Mouse (Mus musculus) right cerebral cortex, postnatal 25 days (tissue): Measurements from ENCODE around the gene Nus1.

Experiments used
- DNase-seq: peaks from one replicate; pipeline ENCODE4 v3.0.0; 2022

Gene Nus1

GRCm38 (mm10) chr10:52417998-52418860, 882 bp downstream of the Nus1 start:
- DNase-seq = no peak

- no peak for DNase-seq
Observed at GRCm38 (mm10) chr10:52418931-52419330, 1.6 kb downstream of the Nus1 start.

GRCm38 (mm10) chr10:52419402-52419801, 2.1 kb downstream of the Nus1 start:
- no peak for DNase-seq

GRCm38 (mm10) chr10:52420526-52420925, 3.2 kb downstream of the Nus1 start:
- DNase-seq = no peak

GRCm38 (mm10) chr10:52421716-52422115, 4.4 kb downstream of the Nus1 start:
- DNase-seq = no peak

GRCm38 (mm10) chr10:52423097-52423496, 5.8 kb downstream of the Nus1 start:
- DNase-seq = no peak

- no peak for DNase-seq
Observed at GRCm38 (mm10) chr10:52426314-52426980, 9.1 kb downstream of the Nus1 start.

- DNase-seq = no peak
Observed at GRCm38 (mm10) chr10:52427634-52428415, 10.5 kb downstream of the Nus1 start.

- DNase-seq = no peak
Observed at GRCm38 (mm10) chr10:52430953-52431352, 13.6 kb downstream of the Nus1 start.

- DNase-seq = no peak
Observed at GRCm38 (mm10) chr10:52434836-52435235, 17.5 kb downstream of the Nus1 start.

GRCm38 (mm10) chr10:52460614-52461013, 43.3 kb downstream of the Nus1 start:
- no peak for DNase-seq

GRCm38 (mm10) chr10:52463941-52464739, 46.8 kb downstream of the Nus1 start:
- no peak for DNase-seq

GRCm38 (mm10) chr10:52471520-52471919, 54.2 kb downstream of the Nus1 start:
- DNase-seq = no peak
